Mouse (Mus musculus) spleen, postnatal 10 days (tissue): ENCODE data around the gene Stoml3.
A peak's percentile ranks its signal among the peaks of the same experiment; 100 is the strongest.

ENCODE experiments used
- DNase-seq, 2 experiments: peaks; one replicate each; pipeline ENCODE4 v3.0.0; 2021 to 2022; ENCODE audit warnings: low spot score in 2 of 2

Stoml3 gene

DNA sequence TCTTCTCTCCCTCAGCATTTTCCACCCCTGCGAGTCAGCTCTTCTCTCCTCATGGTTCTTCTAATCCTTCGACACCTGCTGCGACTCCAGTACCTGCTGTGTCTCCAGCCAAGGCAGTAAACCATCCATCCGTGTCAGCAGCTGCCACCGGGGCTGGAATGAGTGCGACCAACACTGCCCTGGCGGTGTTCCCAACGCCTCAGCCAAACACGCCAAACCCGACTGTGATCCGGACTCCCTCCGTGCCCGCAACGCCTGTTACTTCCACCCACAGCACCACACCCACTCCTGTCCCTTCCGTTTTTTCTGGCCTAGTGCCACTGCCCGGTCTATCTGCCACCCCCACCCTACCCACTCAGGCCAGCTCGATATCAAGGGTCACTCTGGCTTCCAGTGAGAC lies 11.0 kb upstream of the Stoml3 start:
- no peak for DNase-seq

DNA sequence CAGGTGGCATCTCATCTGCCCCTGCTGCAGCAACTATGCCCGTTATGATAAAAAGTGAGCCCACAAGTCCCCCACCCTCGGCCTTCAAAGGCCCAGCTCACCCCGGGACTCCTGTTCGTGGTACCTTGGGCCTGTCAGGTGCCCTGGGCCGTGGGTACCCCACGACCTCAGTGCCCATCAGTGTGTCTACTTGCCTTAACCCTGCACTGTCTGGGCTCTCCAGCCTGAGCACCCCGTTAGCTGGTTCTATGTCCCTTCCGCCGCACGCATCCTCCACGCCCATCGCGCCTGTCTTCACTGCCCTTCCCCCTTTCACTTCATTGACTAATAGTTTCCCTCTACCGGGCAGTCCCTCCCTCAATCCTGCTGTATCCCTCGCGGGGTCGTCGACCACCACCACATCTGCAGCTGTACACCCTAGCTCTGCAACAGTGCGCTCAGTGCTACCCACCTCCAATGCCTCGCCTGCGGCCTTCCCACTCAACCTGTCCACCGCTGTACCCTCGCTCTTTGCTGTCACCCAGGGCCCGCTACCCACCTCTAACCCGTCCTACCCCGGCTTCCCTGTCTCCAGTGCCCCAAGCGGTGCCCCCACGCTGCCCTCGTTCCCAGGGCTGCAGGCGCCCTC lies 9.9 kb upstream of the Stoml3 start:
- DNase-seq: no peak

DNA sequence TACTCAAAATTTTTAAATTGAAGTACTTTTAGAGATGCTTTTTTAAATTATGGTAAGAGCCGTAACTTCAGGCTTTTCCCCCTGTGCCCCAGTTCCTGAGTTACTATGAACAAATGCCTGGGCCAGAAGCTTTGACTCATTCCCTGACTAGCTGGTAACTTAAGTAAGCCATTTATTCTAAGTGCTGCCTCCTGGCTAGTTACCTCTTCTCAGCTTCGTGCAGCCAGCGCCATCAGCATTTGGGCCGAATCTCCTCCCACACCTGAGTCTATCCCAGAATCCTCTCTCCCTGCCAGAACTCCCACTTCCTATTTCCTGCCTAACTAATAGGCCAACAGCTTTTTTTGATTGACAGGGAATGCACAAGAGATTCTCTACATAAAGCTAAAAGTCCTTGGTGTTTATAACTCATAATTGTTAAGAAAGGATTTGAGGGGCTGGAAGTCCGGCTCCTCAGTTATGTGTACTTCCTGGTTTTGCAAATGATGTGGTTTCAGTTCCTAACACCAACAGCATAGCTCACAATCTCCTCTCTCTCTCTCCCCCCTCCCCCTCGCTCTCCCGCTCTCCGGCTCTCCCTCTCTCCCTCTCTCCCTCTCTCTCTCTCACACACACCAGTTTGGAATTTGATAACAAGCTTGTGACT lies 4.9 kb upstream of the Stoml3 start:
- DNase-seq: no peak

DNA sequence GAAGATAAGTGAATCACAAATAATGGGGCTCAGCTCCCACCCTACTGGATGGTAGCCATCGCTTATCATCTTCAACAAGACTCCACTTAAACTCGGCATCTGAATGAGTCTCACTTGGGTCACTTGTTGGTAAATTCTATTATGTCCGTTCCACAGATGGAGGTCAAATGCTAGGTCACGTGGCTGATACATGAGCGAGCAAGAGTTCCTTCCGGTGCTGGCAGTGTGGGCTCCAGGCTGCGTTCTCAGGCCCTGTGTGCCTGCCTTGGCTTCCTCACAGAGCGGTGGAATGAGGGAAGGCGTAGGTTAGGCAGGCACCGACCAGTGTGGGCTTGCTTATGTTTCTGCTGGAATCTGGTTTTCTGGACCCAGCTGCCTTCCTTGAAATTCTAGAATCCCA lies 1.9 kb upstream of the Stoml3 start:
- no peak for DNase-seq

DNA sequence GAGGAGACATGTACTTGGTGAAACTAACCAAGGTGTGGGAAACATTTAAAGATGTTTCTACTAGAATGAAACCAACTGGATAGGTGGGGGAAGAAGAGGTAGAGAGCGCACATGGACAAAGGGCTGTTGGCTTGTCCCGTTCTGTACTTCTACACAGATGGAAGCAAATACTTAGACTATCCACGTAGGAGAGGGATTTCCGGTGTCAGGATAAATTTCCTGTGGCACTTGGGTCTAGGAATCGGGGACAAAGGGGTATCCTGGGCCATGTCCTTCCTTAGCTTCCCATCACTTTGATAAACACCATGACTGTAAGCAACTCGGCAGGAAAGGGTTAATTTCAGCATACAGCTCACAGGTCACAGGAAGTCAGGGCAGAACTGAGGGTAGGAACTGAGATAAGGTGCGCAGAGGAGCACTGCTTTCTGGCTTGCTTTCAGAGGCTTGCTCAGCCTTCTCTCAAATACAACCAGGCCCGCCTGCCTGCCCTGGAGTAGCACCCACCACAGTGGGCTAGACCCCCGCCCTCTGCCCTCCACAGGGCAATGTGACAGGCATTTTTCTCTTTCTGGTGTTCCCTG lies 1.4 kb upstream of the Stoml3 start:
- no peak for DNase-seq

DNA sequence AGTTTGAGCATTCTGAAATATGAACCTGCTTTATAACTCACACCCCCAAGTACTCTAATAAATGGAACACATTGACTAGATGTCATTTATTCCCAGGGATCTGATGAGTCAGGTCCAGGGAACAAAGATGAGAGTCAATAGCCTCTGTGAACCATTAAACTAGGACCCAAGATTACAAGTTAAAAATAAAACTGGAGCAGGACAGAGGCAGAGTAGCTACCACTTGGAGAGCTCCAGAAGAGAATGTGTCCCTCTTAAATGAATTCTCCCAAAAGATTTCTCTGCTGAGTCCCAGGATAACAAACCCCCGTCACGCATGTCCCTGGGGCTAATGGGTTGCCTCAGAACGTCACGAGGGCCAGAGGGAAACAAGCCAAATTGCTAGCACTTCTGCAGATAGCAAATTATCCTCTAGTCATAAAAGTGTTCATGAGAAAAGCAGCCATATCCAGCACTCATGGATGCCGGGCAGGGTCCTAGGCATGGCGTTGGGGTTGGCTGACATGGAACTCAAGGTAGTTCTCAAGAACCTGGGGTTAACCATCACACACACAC lies 10.0 kb downstream of the Stoml3 start:
- DNase-seq: no peak

DNA sequence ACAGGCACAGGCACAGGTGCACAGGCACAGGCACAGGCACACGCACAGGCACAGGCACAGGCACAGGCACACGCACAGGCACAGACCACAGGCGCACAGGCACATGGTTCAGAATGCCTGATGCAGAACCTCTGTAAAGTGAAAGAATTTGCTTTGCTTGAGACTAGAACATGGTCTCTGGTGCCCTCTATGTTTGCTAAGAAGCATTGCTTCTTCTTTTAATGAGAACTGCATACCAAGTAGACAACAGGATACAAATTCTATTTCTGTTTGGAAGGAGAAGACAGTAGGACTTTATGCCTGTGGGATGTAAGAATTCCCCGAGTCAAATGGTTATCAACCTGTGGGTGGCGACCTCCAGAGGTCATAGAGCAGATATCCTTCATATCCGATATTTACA lies 14.0 kb downstream of the Stoml3 start:
- no peak for DNase-seq

DNA sequence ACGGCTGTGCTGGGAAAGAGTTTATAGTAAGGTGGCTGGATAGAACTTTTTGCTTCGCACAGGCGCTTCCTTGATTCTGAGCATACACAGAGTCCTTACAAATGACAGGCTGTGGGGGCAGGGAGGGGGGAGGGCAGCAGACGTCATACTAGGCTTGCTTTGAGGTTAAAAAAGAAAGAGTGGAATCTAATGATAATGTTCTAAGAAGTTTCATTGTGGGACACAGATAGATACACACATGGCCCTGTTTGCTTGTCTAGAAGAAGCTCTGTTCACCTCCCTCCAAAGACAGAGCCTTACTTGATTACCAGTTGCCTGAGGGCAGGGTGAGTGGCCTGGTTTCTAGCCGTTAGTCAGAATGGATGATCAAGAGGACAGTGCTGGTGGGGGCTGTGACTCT lies 24.6 kb downstream of the Stoml3 start:
- DNase-seq: no peak

DNA sequence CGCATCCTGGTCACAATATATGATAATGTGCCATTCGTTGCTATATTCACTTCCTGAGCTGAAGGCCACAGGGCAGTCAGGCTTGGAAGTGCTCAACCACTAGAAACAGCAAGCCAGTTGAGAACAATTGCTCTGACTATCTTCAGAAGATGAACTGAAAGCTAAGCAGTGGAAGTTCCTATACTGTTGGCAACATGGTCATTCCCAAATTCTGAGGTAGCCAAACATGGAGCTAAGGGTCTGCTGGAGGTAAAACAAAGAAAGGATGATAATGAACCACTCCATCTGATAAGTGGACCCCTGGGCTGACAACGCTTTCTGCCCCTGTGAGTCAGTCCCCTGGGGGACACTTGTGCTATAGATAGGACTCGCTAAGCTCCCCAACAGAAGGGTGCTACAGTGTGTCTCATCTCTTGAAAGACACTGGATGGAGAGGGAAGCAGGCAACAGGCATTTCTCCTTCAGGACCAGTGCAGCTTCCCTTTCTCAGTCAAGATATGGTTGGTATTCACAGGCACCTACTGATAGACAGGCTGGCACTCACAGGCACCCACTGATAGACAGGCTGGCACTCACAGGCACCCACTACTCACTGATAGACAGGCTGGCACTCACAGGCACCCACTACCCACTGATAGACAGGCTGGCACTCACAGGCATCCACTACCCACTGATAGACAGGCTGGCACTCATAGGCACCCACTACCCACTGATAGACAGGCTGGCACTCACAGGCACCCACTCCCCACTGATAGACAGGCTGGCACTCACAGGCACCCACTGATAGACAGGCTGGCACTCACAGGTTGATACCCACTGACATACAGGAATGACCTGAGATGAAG lies 26.0 kb downstream of the Stoml3 start:
- DNase-seq: no peak

DNA sequence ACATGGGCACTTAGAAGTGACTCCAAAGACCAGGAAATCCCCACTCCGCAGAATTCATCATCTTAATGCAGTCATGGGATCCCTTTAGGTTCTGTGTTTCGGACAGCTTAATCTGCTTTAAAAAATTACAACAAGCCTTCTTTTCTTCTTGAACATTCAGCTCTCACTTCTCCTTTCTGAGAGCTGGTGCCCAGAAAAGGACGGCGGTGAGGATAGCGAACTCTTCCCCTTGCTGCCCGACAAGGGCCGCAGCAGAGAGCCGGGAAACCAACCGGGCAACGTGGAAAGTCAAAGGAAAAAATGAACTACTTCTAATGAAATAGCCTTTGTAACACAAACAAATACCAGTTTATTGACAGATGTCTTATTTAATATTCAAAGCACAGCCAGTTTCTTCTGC lies 34.3 kb downstream of the Stoml3 start:
- no peak for DNase-seq

DNA sequence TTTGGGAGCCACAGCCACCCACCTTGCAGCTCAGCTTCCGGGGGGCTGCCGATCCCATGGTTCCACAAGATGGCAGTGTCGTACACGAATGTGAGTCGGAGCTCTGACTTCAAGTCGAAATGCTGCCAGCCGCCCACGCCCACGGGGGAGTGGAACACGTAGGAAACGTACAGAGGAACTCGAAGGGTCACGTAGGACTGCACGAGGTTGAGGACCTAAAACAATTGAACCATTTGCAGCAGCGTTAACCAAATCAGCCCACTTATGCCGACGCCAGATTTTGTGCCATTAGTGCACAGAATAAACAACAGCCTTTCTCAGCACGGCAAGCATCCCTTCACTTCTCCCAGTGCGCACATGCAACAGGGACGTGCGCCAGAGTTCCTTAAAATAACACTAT lies 37.3 kb downstream of the Stoml3 start:
- DNase-seq: peak; percentile 5 to 71

DNA sequence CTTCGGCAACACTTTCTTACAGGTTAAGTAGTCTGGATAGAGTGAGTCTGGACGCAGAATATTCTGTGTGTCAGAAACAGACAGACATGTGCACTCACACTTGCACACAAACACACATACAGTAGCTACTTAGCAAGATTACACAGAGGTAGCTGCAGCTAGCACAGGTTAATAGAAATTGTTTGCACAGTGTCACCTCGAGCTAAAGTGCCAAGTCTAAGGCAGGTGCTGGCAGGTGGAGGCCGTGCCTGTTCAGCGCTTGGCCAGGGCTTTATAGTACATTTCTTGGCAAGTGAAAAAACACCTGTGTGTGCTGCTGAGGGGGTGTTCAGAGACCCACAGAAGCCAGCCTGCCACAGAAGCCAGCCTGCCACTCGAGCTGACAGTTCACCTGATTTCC lies 41.9 kb downstream of the Stoml3 start:
- no peak for DNase-seq

DNA sequence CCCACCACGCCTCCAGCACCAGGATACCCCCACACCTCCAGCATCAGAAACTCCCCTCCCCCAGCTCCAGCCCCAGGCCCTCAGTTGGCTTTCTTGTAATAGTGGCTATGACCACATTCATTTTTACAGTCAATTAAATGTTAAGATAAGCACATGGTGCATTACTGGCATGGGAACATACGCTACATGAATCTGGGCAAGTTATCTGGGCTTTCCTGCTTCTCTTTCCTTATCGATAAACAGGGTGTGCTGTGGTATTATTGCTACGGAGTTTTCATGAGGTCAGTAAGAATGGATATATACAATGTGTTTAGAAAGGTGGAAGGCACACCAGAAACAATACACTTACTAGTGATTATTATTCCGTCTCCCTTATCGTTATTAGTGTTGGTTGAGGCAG lies 43.6 kb downstream of the Stoml3 start:
- DNase-seq: no peak

DNA sequence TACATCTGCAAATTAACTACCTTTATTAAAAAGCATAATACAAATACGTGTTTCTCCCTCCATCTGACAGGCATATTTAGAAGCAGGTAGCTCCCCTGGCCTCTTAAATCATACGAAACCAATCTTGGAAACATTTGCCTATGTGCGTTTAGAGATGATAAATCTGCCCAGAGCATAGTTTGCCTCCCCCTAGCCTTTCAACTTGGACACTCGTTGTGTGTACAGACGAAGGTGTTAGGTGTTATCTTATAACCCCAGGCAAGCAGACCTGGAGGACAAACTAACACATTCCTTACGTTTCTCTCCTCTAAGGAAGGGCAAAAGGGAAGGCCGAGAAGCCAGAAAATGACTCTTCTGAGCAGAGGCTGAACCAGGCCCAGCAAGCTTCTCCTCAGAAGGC lies 64.2 kb downstream of the Stoml3 start:
- no peak for DNase-seq

DNA sequence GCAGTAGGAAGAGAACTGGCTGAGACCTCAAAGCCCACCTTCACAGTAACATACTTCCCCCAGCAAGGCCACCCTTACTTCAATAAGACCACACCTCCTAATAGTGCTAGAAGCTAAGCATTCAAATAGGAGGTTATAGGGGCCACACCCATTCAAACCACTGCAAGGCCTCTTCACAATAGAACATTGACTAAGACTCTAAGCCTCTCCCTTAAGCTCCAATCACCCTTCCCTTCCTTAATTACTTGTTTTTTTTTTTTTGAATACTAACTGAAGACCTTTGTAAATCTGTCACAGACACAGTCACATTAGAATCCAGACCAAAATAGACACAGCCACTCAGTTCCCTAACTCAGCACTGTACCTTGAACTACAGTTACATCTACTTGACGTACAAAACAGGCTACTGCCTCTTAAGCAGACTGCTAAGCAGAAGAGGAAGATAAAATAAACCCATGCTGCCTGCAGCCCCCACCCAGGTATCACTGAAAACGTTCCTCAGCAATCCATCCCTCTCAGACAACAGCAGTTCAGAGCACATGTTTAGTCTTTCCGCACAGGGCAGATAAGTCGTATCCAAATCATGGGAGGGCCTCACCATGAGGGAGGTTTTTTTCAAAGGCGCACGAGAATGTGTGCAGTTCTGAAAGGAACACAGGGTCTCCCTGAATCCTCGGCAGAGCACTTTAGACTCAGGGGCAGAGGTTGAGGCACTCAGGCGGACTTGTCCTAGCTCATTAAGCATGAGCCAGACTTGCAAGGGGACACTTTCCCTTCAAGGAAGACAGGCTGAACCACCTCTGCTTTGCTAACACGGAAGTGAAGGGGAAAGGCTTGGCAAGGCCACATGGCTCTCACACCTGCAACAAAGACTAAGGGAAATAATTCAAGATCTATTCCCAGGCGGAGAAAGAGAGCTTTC lies 66.8 kb downstream of the Stoml3 start:
- no peak for DNase-seq

DNA sequence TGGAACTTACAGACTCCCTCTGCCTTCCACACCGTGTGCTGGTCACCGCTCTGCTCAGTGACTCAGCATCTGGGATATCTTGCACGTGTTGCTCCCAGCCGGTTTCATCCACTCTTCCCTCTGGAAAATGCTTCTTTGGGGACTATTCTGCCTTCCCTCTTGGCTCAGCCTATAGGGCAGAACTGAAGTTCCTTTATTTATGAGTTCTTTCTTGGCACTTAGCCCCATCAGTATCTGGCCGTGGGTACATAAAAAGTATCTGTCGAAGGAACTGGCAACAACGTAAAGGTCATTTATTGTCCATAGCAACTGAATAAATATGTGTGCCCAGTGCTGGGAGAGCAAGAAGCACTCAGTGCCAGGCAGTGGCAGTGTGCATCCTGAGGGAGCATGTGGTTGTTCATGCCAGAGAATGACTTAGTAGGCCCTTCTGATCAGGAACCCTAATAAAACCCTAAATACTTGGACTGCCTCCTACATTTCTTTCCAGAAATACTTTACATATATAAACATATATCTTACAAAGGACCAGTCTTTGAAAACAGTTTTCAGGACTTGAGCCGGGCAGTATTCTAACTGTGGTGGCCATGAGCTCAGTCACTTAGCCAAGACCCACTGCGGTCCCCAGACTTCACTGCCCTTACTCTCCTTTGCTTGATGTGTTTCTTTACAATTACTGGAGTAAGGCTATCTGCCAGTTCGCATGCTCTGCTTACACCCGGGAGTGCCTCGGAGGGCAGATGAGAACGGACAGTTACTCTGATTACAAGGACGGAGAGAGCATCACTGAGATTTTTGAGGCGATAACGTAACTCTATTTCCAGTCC lies 69.1 kb downstream of the Stoml3 start:
- no peak for DNase-seq
